Comparison of ENCODE assay signal across 22 mouse cellular contexts in the genomic region with DNA sequence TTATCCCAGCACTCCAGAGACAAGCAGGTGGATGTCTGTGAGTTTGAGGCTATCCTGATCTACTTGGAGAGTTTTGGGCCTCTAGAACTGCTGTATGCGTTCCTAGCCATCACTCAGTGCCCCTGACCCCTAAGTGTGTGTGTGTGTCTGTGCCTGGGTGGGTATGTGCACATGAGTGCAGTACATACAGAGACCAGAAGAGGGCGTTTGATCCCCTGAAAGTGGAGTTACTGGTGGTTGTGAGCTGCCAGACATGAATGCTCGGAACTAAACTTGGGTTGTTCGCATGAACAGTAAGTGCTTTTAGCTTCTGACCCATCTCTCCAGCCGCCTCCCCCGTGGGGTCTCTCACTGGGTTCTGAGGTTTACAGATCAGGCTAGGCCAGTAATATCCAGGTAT. TPM values are rescaled to one million over a fixed set of nuclear protein-coding genes. Genes with fewer than 3 reads are reported as not detected.
"Had no signal": no experiment of that assay in that cellular context is flagged by ENCODE, and none has a peak within 500 bp of the region (broad histone marks: within the 10 kb centered on the region; RNA-seq: fewer than 3 reads in every experiment).

No protein-coding gene starts in this region.

- H3K27me3 ChIP-seq: midbrain, embryonic 15.5 days; stomach, embryonic 15.5 days had no signal

- H3K4me3 ChIP-seq: limb, embryonic 13.5 days; midbrain, embryonic 10.5 days; midbrain, embryonic 15.5 days; neural tube, embryonic 12.5 days; stomach, embryonic 15.5 days had no signal

- H3K9ac ChIP-seq: limb, embryonic 13.5 days; midbrain, embryonic 15.5 days; neural tube, embryonic 12.5 days; stomach, embryonic 15.5 days had no signal

- H3K9me3 ChIP-seq: midbrain, embryonic 15.5 days; neural tube, embryonic 12.5 days; stomach, embryonic 15.5 days had no signal

- H3K27ac ChIP-seq: limb, embryonic 13.5 days; midbrain, embryonic 10.5 days; midbrain, embryonic 15.5 days; neural tube, embryonic 12.5 days; stomach, embryonic 15.5 days had no signal

- ATAC-seq: inflammation-experienced regulatory T-cells, adult 6 months; midbrain, embryonic 15.5 days had no signal

- H3K36me3 ChIP-seq: midbrain, embryonic 10.5 days; midbrain, embryonic 15.5 days; neural tube, embryonic 12.5 days had no signal

- DNase-seq: kidney, adult 18-20 months; kidney, postnatal 25 days; left cerebral cortex, postnatal 4 days; lung, adult 18-20 months; lung, postnatal 10 days; lung, postnatal 4 days; right cerebral cortex, postnatal 4 days; thymus, adult 18-20 months; thymus, postnatal 25 days had no signal

- H3K4me1 ChIP-seq: limb, embryonic 13.5 days; midbrain, embryonic 15.5 days; neural tube, embryonic 12.5 days; stomach, embryonic 15.5 days had no signal

- H3K4me2 ChIP-seq: limb, embryonic 13.5 days; liver, embryonic 11.5 days; midbrain, embryonic 15.5 days; neural tube, embryonic 12.5 days; stomach, embryonic 15.5 days had no signal

RNA-seq across cellular contexts. Expression of gene Phldb3, which starts 12.4 kb away (rescaled TPM):
- polyA plus RNA-seq: midbrain, embryonic 10.5 days; midbrain, embryonic 15.5 days; neural tube, embryonic 12.5 days had no signal

RNA-seq across cellular contexts. Expression of gene Lypd3, which starts 13.4 kb away (rescaled TPM):
- total RNA-seq: megakaryocyte, adult 5-6 weeks; monocyte, adult 5-6 weeks; neutrophil, adult 5-6 weeks had no signal
- polyA plus RNA-seq: inflammation-experienced regulatory T-cells, adult 6 months; spleen, adult 2 months had no signal

RNA-seq across cellular contexts. Expression of gene Zfp575, which starts 35.5 kb away (rescaled TPM):
- total RNA-seq: monocyte, adult 5-6 weeks; neutrophil, adult 5-6 weeks had no signal

RNA-seq across cellular contexts. Expression of gene Tex101, which starts 53.5 kb away (rescaled TPM):
- total RNA-seq: layer of hippocampus, postnatal 10 days; left cerebral cortex, postnatal 4 days; megakaryocyte, adult 5-6 weeks; monocyte, adult 5-6 weeks; neutrophil, adult 5-6 weeks had no signal
- polyA plus RNA-seq: inflammation-experienced regulatory T-cells, adult 6 months; kidney, embryonic 14.5 days; limb, embryonic 13.5 days; liver, embryonic 11.5 days; midbrain, embryonic 10.5 days; midbrain, embryonic 15.5 days; neural tube, embryonic 12.5 days; spleen, adult 2 months; stomach, embryonic 15.5 days had no signal
